Mouse (Mus musculus): ENCODE measurements around the gene Glp2r. TPM values are rescaled to one million over a fixed set of nuclear protein-coding genes. Genes with fewer than 3 reads are reported as not detected.

Glp2r gene
- total RNA-seq, 2 experiments from 2014 or later, result 3.0 to 3.7 TPM

DNA sequence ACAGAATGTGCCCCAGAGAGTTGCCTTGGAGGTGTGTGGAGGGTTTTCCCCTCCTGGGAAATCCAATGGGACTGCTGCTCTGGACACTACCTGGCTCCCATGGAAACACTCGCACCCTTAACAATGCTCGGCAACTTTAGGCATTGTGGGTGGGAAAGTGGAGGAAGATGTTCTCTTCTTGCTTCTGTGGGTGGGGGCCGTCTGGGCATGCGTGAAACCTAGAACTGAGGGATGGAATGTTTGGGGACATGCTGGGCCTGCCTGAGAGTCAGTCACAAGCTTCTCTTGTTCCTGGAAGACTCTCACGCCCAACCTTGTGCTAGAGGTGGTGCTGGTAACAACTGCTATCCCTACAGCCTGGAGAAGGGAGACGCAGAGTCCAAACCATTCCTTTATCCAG is 106.0 kb downstream of the Glp2r start:
- DNase-seq (ENCODE audit: extremely low spot score in 1 of 2, low spot score in 1 of 2), result no peak

DNA sequence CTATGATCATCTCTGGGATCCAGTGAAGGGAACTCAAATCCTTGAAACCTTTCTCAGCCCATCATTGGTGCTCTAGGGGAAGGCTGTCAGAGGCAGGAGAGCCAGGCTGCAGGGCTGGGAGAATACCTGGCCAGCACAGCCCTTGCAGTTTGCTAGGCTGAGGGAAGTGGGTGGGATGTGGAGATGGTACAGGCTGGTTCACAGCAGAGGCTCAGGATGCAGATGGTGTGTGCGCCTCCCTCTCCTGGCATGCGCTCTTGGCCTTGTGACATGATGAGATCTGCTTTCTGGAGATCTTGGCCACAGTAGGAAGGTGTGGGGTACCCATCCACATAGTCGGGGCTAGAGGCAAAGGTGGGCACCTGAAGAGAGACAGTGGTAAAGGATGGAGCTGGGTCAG is 106.7 kb downstream of the Glp2r start:
- no peak for DNase-seq (ENCODE audit: extremely low spot score in 1 of 2, low spot score in 1 of 2)

DNA sequence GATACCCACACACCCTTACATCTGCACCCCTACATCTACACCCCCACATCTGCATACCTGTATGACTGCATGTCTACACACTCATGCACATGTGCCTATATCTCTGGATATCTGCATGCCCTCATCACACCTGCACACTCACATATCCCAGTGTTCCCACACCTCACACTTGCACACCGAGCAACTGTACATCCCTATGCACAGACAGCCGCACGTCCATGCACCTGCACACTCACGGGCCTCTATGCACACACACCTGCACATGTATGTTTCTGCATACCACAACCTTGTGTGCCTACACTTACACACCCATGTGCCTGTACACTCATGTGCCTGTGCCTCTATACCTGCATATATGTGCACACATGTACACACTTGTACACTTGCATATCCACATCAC is 107.5 kb downstream of the Glp2r start:
- DNase-seq (ENCODE audit: extremely low spot score in 1 of 2, low spot score in 1 of 2), result no peak

DNA sequence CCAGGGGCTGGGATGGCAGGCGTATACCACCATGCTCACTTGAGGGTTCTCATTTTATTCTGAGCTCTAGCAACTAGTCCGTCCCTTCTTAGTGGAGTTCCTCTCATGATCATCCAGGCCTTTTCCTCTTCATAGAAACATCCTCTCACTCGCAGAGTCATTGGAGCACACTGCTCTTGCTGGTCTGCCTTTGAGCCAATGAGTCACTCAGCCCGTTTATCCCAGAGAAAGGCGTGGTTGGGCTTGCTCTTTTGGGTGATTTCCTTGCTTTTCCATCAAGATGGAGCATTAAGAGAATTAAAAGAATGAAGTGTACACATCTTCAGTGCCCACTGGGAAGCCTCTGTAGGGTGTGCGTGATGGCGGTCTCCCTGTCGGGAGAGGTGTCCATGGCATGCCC is 109.5 kb downstream of the Glp2r start:
- no peak for DNase-seq (ENCODE audit: extremely low spot score in 1 of 2, low spot score in 1 of 2)

DNA sequence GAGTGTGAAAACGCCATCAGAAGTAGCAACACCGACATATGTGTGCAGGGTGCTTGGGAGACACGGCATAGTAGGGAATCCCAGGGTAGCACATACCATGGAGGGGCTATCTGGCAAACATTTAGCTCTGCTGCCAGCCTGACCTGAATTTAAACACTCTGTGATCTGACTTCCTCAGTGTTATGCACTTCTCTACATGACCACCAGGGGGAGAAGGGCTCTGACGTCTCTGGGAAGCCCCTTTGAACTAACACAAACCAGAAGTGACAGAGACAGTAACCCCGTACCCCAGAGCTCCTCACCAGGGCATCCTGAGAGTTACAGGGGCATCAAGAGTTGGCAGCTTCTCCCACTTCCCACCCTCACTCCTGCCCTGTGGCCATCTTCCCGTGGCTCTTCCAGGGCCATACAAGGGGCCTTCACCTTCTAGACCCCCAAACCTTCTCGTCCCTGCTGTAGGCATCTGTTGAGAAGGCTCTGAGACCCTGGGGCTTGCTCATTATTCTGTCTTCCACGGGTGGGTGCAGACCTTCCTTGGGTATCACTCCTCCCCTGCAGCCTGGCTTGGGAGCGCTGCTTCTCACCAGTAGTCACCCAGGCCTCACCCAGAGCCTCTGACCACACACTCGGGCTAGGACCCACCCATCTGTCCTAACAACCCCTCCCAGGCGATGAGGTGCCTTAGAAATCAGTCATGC is 113.1 kb downstream of the Glp2r start:
- DNase-seq (ENCODE audit: extremely low spot score in 1 of 2, low spot score in 1 of 2), result no peak

DNA sequence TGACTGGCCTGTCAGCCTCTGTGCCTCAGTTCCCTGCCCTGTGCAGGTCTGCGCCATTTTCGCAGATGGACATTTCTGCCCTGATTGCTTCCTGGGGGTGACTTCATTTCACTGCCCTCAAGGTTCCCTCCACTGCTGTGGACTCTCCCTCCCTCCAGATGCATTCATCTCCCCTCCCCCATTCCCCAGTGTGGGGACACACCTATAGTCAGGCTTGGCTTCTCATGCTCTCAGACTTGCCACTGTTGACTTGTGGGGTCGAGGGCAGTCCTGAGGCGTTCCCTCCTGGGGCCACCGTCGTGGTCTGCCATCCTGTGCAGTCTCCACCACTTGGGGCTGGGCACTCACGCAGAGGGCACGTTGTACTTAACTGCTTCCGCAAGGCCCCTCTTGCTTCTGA is 114.1 kb downstream of the Glp2r start:
- no peak for DNase-seq (ENCODE audit: extremely low spot score in 1 of 2, low spot score in 1 of 2)

DNA sequence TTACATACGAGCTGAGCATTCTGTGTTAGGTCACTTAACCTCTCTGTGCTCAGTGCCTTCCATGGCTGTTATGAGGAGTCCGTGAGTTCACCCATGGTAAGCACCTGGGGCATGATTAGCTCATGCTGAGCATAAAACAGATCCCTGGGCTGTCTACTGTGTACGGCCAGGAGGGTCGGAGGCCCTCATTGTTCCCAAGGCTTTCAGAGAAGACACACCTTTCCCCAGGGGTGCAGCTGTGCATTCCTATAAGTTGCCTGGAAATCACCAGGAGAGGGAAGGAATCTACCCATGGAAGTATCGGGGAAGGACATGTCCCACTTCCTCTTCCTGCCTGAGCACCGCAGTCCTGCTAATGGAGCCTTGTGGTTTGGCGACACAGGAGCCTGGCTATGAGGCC is 114.6 kb downstream of the Glp2r start:
- no peak for DNase-seq (ENCODE audit: extremely low spot score in 1 of 2, low spot score in 1 of 2)

DNA sequence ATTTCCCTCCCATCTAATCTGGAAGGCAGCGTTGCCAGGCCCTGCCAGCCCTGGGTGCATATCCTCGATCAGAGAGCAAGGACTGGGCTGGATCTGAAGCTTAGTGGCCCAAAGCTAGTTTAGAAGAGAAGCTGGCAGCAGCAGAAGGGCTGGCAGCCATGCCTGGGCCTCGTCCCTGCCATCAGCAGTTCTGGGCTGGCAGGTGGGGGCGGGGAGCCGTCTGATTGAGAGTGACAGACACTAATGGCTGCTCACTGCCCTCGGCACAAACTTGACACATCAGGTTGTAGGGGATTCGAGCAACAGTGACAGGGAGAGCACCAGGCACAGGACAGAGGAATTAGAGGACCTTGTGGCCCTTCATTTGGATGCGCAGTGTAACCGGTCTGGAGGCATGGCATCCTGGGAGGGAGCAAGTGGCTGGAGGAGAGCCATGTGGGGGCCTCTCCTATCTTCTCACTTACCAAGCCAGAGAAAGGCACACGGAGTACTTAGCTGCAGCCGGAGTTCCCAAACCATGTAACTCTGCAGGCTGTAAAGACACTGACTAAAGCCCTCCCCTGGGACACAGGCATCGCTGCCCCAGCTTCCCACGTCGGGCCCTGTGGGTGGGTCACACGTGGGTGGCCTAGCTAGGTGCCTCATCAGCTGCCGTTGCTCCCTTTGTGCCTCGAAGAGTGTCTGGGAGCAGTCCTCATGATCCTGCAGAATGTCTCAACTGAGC is 115.6 kb downstream of the Glp2r start:
- peak in 1 of 2 experiments; percentile 62 for DNase-seq (ENCODE audit: extremely low spot score in 1 of 2, low spot score in 1 of 2)

DNA sequence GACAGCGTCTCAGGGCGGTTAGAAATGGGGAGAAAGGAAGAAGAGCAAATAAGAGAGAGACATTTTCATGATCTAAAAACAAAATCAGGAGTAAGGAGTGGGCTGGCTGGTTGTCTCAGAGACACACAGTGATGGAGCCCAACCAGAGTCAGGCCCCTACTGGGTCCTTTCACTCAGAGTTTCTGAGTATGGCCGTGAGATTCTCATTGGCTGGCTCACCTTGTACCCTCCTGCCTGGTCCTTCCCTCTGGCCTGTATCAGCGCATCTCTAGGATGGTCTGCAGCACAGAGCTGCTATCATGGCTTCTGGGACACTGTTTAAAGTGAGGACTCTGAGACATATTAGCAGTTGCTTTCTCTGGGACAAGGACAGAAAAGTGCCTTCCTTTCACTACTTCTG is 116.4 kb downstream of the Glp2r start:
- DNase-seq (ENCODE audit: extremely low spot score in 1 of 2, low spot score in 1 of 2), result no peak

DNA sequence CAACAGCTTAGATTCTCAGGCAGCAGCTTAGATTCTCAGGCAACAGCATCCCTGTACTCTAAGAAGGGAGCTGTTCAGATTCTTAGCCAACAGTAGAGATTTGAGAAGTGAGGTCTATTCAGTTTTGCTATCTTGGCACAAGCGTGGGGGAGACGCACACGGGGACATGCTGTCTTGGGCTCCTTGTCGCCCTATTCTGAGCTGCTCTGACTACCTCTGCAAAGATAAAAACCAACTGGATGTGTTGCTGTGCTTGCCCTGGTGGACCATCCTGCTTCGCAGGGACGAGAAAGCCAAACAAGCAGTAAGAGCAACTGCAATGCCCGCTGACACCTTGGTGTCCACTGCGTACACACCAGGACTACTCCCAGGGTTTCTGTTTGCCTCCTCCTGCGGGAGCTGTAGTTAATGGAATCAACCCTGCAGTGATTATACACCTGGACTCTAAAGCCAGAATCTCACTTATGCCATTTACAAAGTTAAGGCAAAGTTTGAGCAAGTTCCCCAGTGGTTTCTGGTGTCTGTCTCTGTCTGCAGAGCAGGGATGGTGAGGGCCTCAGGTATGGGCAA is 117.3 kb downstream of the Glp2r start:
- no peak for DNase-seq (ENCODE audit: extremely low spot score in 1 of 2, low spot score in 1 of 2)

DNA sequence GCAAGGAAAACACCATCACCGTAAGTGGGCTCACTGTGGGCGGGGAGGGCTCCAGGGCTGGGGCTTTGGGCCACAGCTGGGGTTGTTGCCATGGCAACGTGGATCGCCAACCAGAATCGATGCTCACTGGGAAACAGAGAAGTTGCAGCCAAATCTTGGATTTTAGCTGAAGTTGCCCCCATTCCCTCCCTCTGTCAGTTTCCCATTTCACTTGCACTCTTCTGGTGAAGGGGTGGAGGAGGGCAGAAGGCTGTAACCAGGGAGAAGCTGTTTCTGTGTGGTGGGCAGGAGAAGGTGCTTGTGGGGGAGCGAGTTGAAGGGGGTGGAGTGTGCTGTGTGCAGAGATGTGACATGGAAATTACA is 118.1 kb downstream of the Glp2r start:
- no peak for DNase-seq (ENCODE audit: extremely low spot score in 1 of 2, low spot score in 1 of 2)

DNA sequence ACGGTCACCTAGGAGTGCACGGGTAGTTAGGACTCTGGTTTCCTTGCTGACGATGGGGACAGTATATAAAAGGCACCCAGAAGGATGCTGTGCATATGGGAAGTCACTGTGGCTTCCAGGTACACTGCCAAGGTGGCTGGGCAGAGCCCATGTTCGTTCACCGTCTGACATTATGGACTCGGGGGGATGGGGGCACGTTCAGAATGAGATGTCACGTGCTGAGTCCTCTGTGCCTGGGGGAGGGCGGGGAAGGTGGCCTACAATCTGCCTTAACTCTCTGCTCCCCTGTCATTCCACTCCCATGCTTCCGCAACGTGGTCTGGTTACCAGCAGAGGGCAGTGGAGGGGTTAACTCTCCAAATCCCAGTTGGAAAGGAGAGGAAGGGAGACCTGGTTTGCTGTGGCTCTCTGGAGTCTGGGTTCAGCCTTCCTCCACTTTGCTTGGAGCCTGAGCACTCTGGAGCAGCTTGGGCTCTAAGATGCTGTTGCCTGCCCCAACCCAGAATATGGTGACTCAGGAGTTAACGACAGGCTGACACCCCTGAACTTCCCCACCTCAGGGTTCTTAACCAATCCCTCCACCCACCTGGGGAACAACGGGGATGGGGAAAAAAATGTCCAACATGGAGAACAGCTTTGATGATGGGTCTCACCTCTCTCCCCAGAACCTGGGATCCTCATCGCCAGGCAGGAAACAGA is 118.6 kb downstream of the Glp2r start:
- no peak for DNase-seq (ENCODE audit: extremely low spot score in 1 of 2, low spot score in 1 of 2)

DNA sequence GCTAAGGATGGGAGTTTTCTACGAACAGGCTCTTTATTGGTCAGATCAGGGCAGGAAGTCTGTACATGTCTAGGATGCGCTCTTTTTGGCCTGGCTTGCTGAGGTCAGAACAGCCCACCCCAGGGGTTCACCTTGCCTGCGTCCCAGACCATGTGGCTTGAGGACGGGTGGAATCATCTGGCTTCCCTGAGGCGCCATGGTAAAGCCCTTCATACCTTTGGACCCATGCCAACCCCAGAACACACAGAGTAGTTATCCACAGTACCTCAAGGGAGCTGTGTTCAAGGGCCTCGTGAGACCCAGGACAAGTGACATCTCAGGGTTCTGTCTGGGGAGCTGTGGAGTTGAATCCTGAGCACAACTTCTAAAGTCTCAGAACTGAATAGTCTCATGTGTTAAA is 119.2 kb downstream of the Glp2r start:
- no peak for DNase-seq (ENCODE audit: extremely low spot score in 1 of 2, low spot score in 1 of 2)

DNA sequence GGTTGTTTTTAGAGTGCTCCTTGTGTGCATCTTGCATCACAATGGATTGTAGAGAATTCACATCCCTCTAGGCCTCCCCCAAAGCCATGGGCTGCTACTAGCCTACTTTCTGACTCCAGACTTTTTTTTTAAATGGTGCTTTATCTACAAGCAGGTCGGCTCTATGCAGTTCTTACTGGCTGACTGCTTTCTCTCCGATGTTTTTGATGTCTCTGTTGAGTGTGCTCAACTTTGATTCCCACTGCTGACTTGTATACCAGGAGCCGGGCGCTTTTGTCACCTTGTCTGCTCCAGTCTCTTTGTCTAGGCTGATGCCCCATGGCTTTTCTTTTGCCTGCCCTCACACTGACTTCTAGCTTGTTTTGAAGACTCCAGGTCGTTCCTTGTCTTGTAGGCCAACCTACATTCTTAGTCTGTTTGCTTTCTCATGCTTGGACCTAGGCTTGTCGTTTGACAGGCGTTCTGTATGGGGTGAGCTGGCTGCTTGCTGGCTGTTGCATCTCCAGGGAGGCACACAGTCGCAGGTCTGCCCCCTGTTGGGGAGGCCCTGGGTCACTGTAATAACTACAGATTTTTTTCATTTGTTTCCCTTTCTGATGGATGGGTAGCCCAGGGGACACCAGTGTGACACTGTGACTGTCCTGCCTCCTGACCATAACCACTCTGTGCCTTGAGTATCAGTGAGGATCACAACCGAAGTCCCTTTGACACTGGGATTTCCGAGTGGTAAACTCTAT is 120.8 kb downstream of the Glp2r start:
- no peak for DNase-seq (ENCODE audit: extremely low spot score in 1 of 2, low spot score in 1 of 2)

DNA sequence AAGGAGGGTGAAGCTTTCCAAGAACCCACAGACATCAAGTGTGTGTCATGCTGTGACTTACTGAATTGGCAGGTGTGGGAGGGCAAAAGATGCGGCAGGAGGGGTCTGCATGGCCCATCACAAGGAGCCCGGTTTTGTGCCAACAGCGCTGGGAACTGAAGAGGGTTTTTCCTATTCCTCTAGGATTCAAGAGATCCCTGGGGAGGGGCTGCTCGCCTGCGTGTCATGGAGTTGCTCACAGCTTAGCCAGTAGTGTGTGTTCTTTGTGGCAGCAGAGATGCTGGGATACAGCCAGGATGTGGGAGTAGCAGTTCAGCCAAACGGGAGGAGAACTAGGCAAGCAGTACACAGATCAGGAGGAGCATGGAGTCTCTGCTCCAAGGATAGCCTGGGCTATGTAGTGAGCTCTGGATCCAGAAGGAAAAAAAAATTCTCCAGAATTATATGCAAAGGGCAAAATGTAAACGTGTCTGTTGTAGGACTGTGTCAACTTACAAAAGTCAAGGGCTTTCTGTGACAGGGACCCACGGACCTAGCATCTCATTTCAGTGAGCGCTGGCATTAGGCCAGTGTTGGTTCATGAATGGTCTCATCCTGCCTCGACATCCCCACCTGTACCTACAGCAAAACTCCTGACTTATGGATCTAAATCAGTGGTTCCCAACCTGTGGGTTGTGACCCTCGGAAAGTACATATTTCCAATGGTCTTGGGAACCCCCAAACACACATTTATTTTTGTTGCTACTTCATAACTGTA is 122.1 kb downstream of the Glp2r start:
- DNase-seq (ENCODE audit: extremely low spot score in 1 of 2, low spot score in 1 of 2), result peak in 1 of 2 experiments; percentile 39

DNA sequence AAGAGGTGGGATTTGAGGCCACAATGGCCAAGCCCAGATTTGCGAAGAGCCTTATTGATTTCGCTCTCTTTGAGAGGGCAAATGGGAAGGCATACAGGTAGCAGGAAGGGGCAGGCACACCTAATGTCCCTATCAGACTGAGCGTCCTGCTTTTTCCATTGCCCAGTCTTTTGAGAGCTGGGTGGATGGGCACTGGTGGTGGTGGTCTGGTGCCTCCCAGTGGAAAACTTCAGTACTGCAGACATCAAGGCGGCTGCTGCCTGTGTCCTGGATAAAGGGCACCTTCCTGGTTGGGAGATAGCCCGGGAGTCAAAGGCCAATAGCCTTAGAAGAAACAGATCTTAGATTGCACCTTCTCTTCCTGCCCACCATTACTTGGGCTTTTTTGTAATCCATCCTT is 123.2 kb downstream of the Glp2r start:
- DNase-seq (ENCODE audit: extremely low spot score in 1 of 2, low spot score in 1 of 2), result peak; percentile 57 to 87

DNA sequence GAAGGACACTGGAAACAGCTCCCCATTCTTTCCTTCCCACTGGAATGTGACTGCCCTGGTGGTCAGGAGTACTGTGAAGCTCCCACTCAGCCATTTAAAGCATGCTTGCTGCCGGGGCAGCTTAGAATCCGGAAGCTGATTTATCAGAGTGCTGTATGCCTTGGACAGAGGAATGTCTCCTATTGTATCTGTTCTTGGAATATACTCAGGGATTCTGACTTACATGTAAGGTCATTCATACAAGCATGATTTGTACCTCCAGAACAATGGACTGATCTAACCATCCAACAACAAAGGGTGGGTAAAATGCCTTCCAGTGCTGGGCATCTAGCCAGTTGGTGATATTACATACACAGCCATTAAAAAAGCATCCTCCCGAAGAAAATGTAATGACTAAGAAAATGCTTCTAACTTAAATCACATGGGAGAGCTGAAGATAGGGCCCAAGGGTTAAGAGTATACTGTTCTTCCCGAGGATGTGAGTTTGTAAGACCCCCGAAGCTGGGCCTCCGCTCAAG is 126.3 kb downstream of the Glp2r start:
- DNase-seq (ENCODE audit: extremely low spot score in 1 of 2, low spot score in 1 of 2), result no peak

DNA sequence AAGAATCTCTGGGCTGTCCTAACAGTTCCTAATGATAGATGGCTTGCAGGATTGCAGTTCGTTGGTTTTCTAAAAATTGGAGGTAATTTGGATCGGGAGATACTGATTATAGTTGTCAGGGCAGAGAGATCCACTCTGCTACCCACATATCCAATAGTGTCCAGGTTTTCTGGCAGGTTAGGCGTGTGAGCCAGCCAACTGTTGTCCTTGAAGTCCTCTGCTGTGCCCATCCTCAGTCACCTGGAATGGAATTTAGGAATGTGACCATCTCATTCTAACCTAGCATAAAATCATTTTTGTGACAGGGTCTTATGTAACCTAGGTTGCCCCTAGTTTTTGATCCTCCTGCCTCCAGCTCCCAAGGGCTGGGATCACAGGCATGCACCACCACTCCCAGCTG is 127.5 kb downstream of the Glp2r start:
- DNase-seq (ENCODE audit: extremely low spot score in 1 of 2, low spot score in 1 of 2), result no peak

DNA sequence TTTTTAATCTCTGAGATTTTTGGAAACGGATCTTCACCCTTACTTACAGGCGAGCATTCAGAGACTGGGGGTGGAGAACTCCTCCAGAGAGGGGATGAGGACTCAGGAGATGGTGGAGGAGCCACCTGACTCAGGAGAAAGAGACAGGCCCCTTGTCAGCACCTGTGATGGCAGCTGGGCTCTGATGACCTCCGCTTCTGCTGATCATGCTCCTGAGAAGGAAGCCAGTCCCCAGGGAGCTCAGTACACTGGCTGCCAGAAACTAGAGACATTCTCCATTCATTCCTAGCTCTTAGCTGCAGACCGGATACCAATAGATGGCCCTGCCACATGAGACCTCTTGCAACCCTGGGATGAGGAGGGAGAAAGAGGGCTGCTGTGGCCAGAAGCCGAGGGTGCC is 128.1 kb downstream of the Glp2r start:
- DNase-seq (ENCODE audit: extremely low spot score in 1 of 2, low spot score in 1 of 2), result no peak

DNA sequence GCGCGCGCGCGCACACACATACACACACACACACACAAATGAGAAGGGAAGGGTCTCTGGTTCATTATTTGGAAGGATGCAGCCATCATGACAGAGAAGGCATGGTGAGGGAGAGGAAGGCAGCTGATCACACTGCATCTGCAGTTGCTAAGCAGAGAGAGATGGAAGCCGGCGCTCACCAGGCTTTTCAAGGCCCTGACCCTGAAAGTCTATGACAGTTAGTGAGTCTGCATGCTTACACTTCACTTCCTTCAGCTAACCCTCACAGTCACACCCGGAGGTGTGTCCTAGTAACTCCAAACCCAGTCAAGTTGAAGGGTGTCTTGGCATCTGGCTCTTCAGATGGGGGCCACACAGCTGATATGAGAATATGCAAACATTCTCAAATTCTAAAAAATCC is 128.5 kb downstream of the Glp2r start:
- no peak for DNase-seq (ENCODE audit: extremely low spot score in 1 of 2, low spot score in 1 of 2)

Measured in layer of hippocampus, postnatal 25 days (tissue).